Mouse (Mus musculus): ENCODE measurements around the gene Atp2a1.

Atp2a1 gene

DNA sequence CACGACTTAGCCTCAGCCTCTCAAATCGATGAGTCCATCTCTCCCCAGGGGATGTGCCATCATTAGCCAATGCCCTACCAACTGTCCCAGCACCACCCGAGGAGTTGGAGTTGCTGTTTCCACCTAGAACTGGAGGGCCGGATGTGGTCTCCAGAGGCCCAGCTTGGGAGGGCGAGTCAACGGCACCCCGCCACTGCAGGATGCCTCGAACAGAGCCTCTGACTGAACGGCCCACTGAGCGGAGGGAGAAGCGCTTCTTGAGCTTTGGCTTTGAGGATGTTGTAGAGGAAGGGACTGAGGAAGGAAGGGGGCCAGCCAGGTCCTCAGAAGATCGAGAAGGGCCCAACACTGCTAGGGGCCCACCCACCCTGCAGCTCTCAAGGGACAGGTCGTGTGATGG lies 9.4 kb upstream of the Atp2a1 start:
- no peak for DNase-seq

DNA sequence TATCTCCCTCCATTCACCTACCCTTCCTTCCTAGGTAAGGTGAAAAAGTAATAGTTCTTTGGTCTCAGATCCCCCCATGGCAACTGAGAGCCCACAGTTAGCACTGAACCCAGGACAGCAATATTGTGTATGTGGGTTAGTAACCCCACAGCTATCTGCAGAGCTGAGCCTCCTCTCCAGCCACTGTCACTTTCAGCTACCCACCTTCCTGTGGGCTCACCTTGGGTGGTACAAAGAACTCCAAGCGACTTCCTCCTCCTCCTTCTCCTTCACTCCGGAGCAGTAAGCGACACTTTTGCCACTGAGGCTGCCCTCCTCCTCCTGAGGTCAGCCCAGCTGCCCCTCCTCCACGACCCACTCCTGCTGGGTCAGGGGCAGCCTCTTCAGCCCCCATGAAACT lies 8.9 kb upstream of the Atp2a1 start:
- no peak for DNase-seq

DNA sequence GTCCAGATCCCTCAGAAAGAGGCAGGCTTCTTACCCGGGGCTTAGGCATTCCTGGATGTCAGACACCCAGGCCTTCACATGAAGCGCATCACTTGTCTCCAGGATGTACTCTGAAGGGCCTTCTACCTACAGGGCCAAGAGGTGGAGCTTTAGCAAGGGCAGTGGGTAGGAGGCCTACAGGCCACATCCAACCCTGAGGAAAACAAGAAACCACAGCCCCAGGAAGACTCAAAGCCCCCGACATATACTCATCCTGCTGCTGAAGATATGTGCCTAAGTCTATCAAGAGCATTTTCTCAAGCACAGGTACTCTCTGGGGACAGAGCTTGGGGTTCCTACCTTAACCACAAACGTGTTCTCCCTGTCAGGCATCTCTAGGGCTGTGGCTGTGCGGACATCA lies 8.5 kb upstream of the Atp2a1 start:
- DNase-seq: no peak

DNA sequence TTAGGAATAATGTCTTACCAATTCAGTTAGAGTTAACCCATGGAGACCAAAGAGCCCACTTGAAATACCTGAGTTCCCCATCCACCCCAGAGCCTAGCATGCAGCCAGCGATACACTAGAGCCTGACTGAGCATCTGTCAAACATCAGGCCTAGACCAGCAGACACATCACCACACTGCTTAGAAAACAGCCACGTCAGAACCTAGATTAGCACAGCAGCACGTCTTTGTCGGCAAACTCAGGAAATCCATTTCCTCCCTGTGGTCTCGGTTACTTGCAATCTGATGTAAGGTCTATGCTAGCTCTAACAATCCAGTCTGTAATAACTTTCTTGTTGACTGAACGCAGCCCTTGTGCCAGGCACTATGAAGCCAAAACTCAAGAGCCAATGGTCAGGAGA lies 7.2 kb upstream of the Atp2a1 start:
- no peak for DNase-seq

DNA sequence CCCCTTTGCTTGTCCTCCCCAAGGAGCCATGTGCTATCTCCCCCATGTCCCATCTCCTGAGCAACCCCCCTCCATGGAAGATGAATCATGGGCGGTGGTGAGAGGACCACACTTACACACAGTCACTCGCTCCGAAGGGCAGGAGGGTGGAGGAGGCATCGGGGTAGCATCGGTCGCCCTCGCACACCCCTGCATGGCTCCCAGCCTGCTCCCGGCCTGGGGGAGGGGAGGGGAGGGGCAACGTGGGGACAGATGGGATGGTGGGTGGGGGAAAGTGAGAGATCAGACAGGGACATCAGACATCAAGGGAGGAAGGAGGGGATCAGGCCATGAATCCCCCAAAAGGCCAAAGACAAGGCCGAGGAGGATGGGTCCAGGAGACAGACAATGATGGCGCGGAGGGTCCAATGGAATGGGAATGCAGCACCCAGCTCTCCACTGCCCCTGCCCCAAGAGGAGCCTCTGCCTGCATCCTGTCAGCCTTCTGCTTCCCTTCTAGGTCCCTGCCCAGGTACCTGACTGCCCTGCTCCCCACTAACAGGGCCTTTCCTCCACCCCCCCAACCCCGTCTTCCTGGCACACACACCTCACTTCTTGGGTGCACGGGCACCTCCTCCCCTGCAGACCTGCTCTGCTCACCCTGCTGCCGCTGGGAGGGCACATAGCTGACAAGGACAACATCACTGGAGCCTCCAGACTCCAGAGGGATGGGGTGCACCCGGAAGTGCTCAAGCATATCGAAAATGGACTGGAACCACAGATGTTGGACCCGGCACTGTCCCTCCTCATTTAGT lies 5.1 kb upstream of the Atp2a1 start:
- no peak for DNase-seq

DNA sequence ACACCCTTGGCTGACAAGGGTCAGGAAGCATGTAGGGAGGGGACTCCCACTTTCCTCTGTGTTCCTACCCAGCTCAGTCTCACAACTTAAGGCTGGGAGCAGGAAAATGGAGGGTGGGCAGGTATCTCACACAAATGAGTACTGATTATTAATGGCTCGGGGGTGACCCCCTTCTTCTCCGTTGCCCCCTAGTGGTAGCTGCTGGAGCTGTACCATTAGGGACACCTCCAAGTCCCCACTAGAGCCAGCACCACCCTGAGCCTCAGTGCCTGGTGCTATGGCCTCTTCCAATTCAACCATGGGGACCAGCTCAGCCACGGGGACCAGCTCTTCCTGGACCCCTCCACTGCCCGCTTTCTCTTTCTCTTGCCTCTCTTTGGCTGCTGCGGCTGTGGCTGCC lies 4.4 kb upstream of the Atp2a1 start:
- no peak for DNase-seq

DNA sequence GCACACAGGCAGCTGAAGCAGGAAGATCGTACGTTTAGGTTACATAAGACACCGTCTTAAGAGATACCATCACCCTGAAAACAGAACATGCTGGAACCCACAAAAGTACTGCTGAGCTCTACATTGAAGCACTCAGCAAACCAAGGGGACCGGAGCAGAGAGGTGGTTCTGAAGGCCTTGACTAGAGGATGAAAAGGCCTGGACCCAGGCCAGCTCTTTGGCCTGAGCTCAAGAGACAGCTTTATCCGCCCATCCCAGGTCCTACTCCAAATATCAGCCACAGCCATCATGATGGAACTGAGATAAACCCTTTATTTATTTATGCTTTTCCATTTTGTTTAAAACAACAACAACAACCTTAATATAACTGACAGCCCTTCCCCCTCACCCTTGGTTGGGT lies 3.8 kb upstream of the Atp2a1 start:
- no peak for DNase-seq

DNA sequence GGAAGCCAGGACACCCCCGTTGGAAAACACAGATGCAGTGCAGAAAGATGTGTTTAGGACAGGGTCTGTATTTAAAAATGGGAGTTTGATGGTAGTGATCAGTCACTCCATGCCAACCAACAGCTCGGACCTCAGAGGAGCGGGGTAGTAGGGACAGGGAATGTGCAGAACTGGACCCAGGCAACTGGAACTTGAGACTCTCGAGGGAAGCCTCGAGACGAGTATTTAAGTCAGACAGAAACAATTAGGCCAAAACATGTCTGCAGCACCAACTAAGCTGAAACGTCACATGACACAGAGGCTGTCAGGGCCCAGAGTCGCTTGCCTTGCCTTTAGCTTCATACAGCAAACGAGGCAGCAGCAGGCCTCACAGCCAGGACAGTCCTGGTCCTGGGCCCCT lies 3.2 kb upstream of the Atp2a1 start:
- DNase-seq: no peak

DNA sequence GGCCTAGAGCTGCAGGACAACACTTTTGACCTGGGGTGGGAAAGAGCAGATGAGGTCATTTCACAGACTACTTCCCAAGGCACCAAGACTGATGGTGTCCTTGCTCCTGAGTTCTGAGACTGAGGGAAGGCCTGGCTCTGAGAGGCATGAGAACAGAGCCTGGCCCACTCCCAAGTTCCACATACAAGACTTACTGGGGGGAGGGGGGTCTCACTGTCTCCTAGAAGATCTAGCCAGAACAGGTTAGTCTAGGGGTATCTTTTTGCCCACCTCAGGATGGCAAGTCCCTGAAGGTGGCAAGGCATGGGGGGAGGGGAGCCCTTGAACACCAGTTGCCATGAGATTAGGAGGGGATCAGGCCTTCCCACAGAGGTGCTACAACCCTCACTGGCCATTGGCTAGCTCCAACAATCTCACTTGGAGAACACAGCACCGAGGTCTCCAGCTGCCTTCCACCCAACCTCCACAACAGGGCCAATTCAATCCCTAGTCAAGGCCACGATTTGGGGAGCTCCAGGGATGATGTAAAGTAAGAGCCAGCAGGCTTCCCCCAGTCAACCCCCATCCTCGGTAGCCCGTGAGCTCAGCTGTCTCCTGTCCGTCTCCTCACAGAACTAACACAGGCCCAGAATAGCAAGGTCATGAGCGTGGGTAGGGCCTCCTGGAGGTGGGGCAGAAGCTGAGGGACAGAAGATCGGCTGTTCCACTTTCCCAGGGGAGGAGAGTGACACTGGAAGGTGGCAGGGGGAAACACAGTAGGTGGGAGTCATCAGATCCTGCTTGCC lies 2.5 kb upstream of the Atp2a1 start:
- no peak for DNase-seq

DNA sequence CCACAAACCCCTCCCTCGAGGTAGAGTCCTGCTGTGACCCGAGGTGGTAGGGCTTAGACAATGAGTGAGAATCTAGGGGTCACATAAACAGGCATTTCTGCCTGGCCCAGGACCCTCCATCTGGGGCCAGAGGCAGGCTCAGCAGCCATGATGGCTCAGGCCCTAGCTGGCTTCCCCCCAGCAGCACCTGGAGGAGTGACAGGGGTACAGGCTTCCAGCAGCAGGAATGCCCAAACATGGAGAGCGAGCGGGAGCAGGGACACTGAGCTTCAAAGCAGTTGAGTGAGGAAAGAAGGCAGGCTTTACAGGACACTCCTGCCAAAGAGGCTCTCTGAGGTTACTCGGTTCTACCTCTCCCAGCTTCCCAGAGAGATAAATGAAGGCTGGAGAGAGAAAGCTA lies 1.9 kb upstream of the Atp2a1 start:
- no peak for DNase-seq

DNA sequence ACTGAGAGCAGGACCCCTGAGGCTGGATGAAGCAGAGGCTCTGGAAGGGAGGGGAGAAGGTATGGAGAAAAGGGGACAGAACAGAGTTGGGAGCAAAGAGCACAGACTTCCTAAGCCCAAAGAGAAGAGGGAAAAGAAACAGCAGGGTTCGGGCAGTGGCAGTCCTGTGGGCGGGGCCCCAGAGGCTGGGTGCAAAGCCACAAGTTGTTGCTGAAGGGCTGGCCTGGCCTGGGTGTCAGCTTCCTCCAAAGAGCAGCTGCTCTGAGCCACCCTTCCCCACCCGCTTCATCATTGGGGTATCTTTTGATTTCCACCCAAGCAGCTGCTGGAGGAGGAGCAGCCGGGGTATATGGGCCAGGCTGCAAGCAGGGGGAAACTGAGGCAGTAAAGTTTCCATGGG lies 1.2 kb upstream of the Atp2a1 start:
- no peak for DNase-seq

DNA sequence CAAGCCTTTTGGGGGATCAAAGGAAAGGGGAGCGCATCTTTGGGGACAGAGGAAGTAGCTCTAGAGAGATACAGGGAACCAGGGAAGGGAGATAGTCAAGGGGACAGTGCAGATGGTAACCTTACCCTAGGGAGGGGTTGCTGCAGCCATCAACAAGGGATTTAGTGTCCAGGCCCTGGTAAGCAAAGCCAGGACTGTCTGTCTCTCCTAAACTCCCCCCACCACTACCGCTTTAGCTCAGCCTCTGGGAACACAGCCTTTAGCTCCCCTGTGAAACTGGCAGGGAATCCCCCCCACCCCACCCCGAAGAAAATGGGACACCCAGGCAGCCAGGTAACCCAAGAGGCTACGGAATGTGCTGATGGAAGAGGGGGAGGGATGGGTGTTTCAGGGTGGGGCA lies 639 bp upstream of the Atp2a1 start:
- DNase-seq: no peak

DNA sequence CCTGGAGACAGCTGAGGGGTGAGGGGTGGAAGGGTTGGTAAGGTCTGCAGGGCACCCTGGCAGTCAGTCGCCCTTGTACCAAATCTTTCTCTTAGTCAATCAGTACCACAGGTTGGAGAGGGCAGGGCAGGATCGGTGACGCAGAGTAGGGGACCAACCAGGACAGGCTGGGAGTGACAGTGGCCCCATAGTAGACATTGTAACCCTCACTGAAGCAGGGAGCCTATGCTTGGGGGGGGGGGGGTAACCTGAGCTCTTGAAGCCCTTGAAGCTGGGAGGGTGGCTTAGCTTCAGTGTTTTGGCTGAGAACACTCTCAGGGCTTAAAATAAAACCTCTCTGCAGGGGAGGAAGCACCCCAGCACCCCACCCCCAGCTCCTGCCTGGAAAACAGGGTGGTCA lies 1.3 kb downstream of the Atp2a1 start:
- no peak for DNase-seq

DNA sequence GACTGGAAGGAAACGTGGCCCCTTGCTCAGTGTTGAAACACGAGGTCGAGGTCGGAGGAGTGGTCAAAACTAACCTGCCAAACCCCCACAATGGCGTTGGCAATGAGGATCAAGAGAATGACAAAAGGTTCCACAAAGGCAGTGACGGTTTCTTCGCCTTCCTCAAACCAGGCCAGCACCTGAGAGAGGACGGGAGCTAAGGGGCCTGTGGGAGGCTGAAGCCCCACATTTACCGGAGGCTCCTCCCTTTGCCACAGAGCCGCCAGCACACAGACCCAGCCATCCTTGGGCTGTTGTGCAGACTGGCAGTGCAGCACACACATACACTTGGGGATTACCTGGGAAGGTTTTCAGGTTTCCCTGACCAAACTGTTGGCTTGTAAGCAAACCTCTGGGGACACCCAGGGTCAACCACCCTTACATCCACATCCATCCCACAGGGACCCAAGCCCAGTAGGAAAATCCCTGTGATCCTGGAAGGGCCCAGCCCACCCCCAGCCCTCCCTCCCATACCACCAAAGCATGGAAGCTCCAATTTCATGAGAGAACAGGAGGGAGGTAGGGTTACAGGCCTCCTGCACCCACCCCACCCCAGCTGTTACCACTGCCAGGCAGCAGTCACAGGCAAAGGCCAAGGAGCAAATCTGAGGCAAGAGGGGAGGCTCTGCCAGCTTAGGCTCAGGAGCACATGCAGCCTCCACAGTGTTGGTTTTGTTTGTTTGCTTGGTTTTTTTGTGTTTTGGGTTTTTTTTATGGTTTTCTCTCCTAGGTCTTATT lies 2.1 kb downstream of the Atp2a1 start:
- DNase-seq: no peak

DNA sequence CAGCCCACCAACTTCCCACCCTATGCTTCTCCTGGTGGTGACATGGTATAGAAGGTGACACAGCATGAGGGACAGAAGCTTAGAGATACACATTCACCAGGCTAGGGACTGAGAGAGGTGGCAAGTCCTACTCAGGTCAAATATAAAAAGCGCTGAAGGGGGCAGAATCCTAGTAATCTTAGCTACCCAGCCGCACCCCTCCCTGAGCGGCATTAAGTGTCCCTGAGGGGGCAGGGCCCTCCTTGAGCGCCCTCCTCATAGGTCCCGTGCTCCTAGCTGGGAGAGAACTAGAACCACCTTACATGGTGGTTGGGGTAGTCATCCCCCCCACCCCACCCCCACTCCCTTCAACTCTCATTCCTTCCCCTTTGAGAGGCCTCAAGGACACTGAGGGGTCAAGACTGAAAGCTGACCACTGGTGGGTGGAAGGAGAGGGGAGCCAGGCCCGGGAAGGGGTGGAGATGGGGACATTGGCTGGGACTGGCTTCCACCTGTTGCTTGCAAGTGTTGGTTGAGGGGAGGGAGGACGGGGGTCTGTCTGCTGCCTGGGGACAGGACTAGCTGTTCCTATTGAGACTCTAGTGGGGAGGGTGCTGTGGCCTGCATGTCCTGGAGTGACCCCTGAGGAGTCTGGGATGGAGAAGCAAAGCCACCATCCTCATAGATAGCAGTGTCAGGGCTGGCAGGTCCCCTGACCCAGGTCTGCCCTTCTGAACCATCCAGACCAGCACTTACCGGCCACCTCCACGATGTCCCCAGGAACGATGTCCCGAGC lies 3.9 kb downstream of the Atp2a1 start:
- no peak for DNase-seq

DNA sequence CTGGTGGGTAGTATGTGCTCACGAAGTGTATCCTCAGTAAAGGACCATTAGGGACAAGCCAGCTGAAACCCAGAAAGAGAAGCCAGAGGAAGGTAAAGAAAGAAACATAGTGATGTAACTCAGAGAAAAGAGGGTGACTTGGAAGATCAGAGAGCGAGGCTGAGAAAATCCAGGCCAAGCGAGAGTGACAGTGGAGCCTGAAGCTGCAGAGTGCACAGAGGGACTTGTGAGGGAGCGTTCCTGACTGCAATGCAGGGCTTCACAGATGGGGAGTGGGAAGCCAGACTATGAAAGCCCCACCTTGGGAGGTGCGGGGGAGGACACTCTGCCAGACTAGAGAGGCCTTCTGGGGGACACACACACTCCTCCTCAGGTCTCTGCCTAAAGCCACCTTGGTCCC lies 4.7 kb downstream of the Atp2a1 start:
- no peak for DNase-seq

DNA sequence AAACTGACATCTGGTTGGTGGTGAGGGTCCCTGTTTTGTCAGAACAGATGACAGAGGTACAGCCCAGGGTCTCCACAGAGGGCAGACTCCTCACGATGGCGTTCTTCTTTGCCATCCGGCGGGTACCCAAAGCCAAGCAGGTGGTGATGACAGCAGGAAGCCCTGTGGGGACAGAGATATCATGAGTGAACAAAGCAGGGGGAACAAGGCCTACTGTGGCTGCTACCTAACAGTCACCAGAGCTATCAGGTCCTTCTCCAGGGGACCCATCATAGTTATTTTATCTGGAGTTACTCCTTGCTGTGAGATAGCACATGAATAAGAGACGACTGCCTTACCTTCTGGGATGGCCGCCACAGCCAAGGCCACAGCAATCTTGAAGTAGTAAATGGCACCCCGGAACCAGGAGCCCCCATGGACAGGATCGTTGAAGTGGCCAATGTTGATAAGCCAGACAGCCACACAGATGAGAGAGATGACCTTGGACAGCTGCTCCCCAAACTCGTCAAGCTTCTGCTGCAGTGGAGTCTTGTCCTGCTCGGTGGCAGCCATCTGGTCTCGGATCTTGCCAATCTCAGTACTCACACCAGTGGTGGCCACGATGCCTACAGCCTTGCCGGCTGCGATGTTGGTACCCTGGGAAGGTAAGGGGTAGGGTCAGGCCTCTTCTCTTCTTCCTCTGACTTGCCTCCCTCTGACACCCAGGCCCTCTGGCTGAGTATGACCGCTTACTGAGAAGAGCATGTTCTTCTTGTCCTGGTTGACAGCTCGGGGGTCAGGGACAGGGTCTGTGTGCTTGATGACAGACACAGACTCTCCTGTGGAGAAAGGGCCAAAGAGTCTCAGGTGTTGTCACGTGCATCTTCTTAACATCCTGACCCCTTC lies 6.3 kb downstream of the Atp2a1 start:
- DNase-seq: no peak

DNA sequence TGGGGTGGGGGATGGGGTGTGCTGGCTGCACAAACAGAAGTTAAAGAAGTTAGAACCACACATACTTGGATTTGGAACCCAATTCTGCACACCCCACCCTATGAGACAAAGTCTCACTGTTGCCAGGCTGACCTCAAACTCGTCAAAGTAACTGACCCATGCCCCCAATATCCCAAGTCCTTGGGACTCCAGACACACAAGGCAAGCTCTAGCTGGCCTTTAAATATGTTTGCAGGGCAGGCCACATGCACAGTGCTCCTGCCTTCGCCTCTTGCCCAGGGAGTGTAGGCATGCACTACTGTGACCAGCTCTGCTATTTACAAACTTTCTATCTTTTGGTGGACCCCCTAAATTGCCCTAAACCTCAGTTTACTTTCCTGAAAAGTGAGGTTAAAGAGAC lies 7.7 kb downstream of the Atp2a1 start:
- no peak for DNase-seq

DNA sequence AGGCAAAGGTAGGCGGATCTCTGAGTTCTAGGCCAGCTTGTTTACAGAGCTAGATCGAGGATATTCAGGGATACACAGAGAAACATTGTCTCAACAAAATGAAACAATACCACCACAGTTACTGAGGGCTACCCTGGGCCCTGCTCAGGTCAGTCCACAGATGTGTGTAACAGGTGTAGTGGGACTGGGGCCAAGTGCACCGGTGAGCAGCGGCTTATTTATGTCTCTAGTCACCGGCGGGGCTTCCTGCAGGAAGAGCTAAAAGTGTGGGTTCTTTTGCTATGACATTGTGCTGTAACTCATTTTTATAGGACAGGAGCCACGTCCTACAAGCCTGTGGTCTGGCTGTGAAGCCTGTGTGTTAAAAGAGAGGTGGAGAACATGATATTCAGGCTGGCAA lies 9.0 kb downstream of the Atp2a1 start:
- no peak for DNase-seq

DNA sequence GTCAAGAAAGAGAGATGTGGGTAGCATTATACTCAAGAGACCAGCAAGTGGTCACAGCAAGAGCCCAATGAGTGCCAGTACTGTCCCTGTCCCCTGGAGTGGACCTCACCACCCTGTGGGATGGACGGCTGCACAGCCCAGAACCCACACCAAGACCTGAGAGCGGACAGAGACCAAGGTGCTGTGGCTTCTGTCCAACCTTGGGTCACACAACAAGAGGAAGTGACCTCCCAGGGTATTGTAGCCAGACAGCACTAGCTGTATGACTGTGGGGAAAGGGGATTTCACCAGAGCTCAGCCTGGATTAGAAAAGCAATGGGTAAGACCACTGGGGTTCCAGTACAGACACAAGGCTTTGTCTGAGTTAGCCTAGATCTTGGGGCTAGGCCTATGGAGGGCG lies 10.7 kb downstream of the Atp2a1 start:
- no peak for DNase-seq

DNA sequence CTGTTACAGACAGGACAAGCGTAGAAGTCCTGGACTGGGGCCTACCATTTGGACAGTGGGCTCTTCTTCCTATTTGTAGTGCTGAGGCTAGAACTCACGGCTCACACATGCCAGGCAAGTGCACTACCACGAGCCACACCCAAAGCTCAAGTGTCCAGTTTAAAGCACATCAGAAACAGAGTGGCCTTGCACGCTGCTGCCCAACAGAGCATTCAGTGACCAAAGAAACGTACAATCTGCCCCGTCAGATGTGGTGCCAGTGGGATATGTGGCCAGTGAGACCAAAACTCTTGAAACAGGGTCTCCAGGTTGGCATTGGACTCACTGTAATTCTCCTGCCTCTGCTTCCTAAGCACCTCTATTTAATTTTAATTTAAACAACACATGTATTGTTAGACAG lies 12.3 kb downstream of the Atp2a1 start:
- no peak for DNase-seq

DNA sequence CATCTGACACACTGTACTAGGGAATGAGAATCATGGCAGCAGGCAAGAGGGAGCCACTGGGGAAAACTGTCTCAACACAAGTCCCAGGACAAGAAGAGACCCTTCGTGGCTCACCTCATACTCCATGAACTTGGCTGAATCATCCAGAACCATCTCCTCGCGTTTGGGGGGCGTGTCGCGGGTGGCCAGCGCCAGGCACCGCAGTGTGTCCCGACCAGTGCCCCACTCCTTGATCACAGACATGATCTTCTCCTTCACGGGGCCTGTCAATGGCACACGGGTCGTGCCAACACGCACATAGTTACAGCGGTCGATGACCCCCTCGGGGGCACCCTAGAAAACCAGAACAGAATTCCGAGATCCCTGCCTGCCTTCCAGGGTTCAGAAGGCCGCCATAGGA lies 12.9 kb downstream of the Atp2a1 start:
- DNase-seq: no peak
